Mouse (Mus musculus) B cell, adult 2 months (primary cell): ENCODE data around the gene Tacc3.

Experiments
- DNase-seq, 2 experiments: peaks; one replicate each; pipeline ENCODE4 v3.0.0; 2022

Gene Tacc3

DNA sequence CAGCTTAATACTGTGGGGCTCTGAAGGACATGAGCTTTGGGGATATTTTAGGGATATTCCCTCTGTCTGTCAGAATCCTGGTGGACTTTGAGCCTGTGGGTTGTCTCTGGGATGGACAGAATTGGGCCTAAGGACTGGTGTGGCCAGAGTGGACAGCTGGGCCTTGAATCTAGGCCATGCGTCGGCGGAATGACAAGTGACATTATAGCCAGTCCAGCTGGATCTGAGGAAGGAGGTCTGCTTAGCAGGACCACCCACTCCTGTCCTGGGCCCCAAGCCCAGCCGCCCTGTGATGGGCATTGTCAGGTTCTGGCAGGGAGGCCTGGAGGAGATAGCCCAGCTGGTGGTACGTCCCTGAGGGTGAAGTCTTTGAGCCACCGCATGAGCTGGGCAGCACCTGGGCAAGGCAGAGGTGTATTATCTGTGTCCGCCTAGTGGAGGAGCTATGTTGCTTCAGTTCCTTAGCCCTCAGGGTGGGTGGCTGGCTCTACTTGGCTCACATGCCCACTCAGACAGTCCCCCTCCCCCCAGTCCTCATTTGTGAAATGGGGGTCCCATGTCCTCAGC lies 68.2 kb downstream of the Tacc3 start:
- DNase-seq: no peak

- DNase-seq: no peak
Measured at GRCm38 (mm10) chr5:33726891-33727290, 69.0 kb downstream of the Tacc3 start.
